Mouse (Mus musculus) heart, postnatal 25 days (tissue): ENCODE data around the gene Fgf14. TPM values are rescaled to one million over a fixed set of nuclear protein-coding genes. Genes with fewer than 3 reads are reported as not detected.

ENCODE experiments used
- DNase-seq: peaks from one replicate; pipeline ENCODE4 v3.0.0; 2022; ENCODE audit warnings: low spot score
- intact Hi-C: fragments of 180-260 bp; cut with DNase I; formaldehyde crosslinking; loops from one replicate; pipeline ENCODE4 v1.15.1; 2025
- total RNA-seq, 2 experiments: library from RNA; stranded (reverse); gene quantifications; 2 replicates each; pipeline ENCODE4 v1.2.3; 2021

Gene Fgf14
- total RNA-seq, 2 experiments from 2014 or later, result 1.7 to 1.8 TPM

DNA sequence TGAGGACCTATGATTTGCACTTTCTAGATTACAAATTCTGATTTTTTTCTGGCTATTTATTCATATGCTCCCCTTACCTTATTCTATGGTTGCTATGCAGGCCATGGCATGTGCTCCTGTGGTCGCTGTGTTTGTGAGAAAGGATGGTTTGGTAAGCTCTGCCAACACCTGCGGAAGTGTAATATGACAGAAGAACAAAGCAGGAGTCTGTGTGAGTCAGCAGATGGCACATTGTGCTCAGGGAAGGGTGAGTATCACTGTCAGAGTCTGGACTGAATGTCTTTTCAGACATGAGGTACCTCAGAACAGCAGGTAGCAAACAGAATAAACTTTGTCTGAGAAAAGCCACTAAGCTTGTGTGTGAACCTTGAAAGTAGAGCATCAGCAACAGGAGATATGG is 710.4 kb downstream of the Fgf14 start:
- DNase-seq, result no peak
- intact Hi-C loops, result no loop called here
